Mouse (Mus musculus): Measurements from ENCODE around the gene Hrct1.
A peak's percentile ranks its signal among the peaks of the same experiment; 100 is the strongest.

Gene Hrct1

DNA sequence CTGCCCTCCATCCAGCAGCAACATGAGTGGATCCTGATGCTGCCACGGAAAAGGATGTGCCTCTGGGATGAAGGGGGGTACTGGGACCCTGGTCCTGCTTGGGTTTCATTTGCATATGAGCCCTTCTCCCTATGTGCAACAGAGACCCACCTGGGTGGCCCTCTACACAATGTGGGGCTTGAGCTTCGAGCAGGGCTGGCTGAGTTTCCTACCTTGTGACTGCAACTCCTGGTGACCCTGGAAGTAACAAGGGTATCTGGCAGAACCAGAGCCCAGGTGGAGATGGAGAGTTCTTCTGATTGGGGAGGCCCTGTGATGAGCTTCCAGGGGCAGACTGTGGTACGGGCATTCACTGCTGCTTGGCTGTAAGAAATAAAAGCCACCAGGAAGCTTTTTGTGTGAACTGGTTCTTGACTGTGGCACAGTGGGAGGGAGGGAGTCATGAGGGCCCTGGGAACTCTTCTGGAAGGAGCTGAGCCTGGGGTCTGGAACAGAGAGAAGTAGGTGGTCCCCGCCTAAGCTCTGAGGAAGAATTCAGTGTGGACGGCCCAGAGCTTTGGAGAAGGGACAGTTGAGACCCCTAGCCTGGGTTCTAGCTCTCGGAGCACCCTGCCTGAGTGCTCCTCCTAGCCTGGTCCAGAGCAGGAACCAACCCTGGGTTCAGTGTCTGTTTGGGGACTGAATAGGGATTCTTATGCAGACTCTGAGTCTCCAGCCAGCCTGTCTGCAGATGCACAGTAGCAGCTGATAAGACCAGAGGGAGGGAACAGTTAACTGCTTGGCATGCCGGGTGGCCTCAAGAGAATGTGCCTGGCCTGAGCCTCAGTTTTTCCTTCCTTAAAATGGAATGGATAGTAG, 959 bp downstream of the Hrct1 start:
- DNase-seq (ENCODE audit: low read depth, low spot score): no peak

DNA sequence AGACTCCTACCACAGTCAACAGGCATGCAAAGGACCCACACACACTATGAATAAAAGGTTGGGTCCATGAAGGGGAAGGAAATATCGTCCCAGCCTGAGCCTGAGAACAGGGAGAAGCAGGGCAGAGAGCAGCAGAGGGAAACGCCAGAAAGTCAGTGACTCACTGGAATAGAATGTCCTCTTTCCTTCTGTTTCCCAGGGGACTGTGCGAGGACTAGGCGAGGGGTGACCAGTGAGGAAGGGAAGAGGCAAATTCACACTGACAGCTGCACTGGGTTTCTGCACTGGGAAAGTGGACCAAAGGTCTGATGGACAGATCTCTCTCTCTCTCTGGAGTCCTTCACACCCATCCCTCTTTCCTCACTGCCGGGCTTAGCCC, 1.6 kb downstream of the Hrct1 start:
- peak; percentile 95 for DNase-seq (ENCODE audit: low read depth, low spot score)

DNA sequence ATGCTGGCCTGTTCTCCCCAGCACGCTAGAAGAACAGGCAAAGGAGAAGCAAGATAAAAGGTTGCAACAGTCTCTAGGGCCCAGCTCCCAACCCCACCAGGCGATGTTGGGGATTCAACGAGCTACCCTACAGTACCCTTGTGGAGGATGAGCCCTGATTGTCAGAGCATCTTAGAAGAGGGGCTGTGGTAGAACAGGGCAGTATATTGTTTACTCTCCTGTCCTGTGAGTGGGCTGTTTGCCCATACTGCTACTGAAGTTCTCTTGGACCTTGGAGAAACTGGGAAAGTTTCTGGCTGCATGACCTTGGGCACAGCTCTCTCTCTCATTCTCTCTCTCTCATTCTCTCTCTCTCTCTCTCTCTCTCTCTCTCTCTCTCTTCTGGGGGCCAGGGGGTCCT, 2.1 kb downstream of the Hrct1 start:
- DNase-seq (ENCODE audit: low read depth, low spot score): peak; percentile 65

DNA sequence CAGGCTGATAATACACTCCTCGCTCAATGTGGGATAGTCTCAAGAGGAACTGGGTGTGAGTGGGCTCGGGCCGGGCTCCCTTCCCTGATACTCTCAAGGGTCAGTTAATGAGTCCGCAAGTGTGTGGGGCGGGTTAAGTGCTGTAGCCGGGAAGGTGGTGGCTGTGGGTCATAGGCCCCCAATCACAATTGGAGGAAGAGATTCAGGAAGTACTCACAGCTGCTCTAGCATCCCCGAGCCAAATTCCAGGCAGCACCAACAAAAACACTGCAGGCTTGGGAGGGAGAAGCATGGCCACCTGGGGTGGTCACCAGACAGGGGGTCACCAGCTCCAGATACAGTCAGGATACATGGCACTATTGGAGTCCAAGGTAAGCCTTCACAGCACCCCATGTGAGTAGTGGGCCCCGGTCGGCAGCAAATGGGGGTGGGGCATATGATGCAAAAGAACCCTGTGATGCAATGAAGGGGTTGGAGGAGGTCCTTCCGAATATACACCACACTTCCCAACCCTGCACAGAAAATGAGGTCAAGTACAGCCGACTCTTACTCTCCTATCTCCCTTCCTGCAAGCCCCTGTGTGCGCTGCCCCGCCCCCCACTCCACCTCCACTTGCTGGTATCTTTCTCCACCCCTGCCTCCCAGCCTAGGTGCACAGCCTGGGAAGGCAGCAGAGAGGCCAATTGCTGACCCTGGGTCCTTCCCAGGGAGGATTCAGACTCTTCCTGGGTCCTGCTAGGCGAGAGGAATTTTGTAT, 3.0 kb downstream of the Hrct1 start, which contains the start of gene Spaar:
Gene Spaar, plus strand, starts transcription at position 241 of the 757 bp plus-strand sequence.
- DNase-seq (ENCODE audit: low read depth, low spot score): no peak

DNA sequence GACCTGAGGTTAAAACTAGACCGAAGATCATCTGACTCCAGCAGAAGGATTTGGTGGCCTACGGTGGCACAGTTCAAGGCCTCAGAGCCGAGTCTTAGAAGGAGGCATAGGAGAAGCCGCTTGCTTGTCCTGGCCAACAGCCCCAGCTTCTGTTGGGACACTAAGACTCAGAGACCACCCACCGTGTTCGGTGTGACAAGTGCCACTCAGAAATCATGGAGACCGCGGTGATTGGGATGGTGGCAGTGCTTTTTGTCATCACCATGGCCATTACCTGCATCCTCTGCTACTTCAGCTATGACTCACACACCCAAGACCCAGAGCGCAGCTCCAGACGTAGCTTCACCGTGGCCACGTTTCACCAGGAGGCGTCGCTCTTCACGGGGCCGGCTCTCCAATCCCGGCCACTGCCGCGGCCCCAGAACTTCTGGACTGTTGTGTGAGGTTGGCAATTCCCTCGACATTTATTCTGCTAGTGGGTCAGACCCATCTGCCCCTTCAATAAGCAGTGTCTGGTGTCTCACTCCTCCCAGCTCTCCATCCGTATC, 3.8 kb downstream of the Hrct1 start:
- DNase-seq (ENCODE audit: low read depth, low spot score): no peak

DNA sequence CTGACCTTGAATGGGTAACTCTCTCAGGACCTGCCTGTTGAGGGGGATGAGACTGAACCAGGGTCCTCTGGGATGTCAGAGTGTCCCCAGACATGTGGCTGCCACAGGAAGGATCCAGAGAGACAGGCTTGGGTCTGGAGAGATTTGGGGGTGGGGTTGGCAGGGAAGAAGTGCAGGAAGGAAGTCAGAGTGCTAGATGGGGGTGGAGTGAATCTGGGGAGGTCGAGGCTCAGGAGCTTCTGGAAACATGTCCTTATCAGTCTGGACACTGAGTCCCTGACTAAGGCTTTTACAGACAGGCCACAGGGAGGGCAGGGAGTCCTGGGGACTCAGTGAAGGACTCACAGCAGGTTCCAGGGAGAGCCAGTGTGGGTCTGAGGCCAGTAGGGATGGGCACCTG, 5.2 kb downstream of the Hrct1 start:
- DNase-seq (ENCODE audit: low read depth, low spot score): no peak

DNA sequence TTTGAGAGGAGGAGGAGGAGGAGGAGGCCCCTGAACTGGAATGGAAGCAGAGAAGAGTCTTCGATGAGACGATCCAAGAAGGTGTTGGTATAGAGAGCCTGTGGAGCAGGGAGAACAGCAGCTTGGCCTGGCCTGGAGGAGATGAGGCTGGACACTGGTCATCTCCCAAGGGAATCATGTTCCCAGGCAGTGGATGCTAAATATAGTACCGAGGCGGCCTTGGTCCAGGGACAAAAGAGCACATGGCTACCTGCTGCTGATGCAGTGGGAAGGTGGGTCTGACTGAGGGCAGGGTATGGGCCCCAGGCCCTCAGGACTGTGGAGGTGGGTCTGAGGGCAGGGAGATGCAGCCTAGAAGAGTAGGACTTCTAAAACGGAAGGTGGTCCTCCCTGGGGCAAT, 6.2 kb downstream of the Hrct1 start:
- DNase-seq (ENCODE audit: low read depth, low spot score): no peak

DNA sequence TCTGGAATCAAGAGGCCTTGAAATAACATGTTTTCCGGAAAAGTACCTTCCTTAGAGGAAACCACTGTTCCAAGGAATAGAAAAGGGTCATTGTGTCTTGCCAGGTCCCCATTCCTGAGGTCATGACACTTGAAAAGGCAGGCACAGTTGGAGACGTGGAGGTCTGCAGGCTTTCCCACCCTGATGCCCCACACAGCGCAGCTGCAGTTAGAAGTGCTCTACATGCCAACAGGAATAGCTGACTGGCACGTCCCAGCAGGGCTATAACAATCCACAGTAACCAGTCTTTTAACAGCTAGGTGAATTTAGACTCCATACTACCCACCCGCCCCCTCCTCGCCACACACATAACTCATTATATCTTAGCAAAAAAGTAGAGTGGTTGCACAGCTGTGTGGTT, 10.2 kb downstream of the Hrct1 start:
- no peak for DNase-seq (ENCODE audit: low read depth, low spot score)

DNA sequence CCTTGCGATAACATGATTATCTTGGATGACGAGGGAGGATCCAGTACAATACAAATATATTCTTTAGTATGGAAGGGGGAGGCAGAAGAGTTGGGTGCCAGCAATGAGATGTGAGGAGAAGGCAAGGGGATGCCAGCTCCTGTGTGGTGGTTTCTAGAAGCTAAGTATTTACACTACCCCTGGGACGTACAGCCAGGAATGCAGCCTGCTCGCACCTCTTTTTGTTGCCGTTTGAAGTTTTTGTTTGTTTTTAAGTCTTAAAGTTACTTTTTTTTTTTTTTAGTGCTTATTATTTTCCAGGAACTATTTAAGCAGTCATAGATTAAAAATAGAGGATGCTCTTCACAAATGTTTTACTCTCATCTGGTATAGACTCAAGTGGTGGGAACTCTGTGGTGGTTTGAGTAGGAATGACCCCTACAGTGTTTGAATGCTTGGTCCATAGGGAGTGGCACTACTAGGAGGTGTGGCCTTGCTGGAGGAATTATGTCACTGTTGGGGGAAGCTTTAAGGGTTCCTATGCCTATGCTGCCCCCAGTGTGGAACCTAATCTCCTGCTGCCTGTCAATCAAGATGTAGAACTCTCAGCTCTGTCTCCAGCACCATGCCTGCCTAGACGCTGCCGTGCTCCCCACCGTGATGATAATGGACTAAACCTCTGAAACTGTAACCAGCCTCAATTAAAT, 12.1 kb downstream of the Hrct1 start:
- DNase-seq (ENCODE audit: low read depth, low spot score): no peak

DNA sequence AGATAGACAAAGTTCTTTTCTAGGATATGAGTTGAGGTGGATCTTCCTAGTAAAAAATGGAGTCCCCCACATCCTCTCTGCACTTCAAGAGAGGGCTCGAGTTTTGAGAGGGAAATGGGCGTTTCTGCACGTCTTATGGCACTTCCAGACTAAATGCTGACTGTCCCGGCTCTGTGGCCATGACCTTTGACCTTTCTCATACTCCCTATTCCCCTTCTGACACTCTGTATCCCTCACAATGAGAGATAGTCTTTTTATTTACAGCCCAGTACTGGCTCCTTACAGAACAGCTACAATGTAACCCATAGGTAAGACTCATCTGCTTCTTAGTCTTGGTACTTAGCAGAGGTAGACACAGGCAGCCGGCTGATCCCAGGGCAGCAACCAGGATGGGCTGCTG, 14.5 kb downstream of the Hrct1 start:
- no peak for DNase-seq (ENCODE audit: low read depth, low spot score)

DNA sequence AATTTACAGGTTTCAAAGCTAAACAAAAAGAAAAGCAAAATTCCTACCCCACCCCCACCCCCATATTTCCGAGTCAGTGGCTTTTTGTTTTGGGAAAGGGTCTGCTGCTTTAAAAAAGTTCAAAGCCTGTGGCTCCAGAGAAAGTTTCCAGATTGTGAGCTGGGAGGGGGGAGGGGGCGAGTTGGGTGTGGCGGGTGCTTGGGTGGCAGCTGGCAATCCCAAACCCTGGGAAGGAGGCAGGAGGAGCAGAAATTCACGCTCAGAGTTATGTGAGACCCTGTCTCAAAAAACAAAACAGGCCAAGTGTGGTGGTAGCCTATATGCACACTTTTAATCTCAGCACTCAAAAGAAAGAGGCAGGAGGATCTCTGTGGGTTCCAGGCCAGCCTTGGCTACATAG, 15.6 kb downstream of the Hrct1 start:
- DNase-seq (ENCODE audit: low read depth, low spot score): no peak

DNA sequence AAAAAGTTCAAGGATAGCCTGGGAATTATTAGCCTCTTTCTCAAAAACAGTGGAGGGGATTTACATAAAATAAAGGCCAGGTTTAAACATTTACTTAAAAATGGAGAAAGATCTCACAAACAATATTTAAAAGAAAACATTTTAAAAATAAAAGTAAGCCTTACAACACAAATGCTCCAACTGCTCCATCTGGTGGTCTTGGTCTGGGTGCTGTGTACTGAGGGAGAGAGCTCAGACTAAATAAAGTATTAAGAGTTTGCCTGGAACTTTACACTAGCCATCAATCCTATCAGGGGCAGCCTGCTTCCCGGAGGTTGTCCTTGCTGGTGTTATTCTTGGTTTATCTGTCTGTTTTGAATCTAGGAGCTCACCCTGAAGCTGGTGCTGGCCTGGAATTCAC, 16.1 kb downstream of the Hrct1 start:
- peak; percentile 59 for DNase-seq (ENCODE audit: low read depth, low spot score)

DNA sequence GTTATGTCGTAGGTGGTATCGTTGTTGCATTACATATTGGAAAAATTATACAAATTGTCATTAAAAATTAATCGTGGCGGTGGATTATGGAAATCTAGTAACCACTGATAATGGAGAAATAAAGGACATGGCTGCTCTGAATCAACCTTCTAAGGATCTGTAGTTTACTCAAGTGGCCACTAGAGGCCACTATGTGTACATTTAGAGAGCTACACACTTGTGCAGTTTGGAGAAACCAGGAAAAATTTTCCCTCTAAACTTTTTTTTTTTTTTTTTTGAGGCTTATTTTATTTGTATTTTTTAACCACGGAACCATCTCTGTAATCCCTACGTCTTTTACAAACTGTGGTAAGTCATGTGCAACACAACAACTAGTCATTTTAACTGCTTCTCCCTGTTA, 18.2 kb downstream of the Hrct1 start:
- DNase-seq (ENCODE audit: low read depth, low spot score): peak; percentile 75

DNA sequence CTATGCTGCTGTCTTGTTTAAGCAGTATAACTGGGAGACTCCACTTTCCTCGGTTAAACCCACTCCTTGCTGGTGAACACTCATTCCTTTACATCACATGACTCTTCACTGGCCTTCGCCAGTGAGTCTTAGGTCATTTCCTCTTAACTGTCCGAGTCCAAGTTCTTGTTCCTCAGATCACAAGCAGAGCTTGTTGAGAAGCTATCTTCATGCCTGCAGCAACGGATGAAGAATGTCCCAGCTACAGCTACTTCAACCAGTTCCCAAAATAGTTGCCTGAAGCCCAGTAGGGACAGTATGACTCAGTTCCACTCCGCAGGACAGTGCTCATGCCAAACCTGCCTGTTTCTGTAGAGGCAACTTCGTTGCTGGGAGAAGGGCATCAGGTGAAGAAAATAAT, 30.2 kb downstream of the Hrct1 start:
- peak; percentile 29 for DNase-seq (ENCODE audit: low read depth, low spot score)

DNA sequence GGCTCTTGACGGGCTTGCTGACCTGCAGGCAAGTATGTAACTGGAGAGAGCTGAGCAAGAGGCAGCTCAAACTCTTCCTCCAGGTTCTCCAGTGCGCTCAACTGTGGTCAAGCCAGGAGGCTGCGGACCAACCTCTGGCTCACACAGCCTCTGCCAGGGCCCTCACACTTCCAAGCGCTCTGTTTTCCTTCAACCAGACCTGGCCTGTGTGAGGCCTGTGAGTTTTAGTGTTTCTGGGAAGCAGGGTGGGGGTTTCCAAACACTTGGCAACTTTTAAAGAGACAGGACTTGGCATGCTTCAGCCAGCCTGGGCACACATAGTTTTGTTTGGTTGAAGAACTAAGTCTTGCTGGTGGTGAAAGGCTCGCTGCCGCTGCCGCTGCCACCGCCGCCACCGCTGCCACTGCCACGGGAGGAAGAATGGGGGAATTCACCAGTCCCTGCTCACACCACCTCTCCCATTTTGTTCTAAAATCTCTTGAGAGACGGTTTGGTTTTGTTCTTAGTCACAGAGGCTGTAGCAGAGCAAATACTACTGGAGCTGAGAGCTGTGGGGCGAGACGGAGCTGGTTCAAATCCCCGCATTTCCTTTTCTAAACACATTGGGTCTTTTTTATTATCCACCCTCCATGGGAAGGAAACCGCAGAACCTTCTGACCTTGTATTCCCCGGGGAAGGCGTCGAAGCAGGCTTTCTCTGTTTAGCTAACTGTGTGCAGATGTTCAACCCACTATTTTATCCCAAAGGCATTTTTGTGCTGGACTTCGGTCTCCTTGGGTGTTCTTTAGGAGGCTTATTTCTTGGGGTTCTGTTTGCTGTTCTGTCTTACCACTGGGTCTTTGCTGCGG, 32.8 kb downstream of the Hrct1 start:
- no peak for DNase-seq (ENCODE audit: low read depth, low spot score)

DNA sequence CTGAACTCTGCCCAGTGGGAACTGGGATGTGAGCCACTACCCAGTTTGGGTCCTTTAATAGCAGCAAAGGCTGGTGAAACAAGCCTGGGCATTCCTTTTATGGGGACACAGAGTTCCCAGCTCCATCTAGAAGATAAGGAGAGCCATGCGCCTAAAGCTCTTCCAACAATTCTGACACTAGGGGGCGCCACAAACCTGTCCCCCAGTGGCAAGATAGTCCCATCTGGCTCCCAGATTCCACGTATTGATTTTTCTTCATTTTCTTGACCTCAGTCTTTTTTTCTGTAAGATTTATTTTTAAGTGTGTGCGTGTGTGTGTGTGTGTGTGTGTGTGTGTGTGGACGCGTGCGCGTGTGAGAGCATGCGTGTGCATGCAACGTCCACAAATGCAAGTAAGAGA, 33.5 kb downstream of the Hrct1 start:
- DNase-seq (ENCODE audit: low read depth, low spot score): peak; percentile 50

DNA sequence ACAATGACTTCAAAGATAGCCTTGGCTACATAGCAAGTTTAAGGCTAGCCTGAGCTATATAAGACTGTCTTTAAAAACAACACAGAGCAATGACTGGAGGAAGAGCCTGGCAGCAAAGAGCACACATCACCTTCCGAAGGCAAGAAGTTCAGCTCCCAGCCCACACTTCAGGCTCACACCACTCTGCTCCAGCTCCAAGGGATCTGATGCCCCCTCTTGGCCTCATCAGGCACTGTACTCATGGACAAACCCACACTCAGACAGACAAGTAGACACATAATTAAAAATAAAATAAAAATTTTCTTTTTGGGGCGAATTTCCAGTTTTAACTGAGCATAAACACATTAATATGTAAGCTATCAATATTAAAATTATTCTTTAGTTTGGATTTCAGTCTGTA, 34.3 kb downstream of the Hrct1 start:
- no peak for DNase-seq (ENCODE audit: low read depth, low spot score)

DNA sequence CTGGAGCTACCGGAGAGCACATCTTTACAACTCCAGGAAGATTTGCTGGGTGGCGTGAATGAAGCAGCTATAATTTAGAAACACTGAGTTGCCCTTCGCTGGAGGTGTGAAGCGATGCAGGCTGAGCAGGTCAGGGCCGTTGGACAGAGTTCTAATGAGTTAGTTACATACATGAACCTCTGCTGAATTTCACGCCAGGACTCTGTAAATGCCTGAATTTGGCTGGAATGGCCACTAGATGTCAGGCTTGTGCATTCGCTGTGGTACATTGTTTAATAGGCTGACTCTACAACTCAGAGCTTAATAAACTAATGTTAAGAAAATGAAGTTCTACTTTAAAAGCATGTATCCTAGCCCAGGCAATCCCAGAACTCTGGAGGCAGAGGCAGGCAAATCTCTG, 36.4 kb downstream of the Hrct1 start:
- DNase-seq (ENCODE audit: low read depth, low spot score): peak; percentile 83

DNA sequence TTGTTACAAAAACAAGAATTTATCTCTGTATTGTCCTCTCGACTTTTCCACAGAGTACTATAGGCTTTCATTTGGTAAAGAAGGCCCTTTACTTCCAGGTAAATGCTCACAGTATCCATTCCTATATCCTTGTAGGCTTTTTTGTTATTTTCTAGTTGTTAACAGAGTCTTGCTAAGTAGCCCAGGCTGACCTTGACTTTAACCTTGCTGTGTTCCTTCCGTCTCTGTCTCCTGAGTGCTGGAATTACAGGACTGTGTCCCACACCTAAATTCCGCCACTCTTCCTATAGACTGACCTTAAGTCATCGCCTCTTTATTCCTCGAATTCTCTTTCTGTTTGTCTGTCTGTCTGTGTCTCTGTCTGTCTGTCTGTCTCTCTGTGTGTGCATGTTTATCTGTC, 41.4 kb downstream of the Hrct1 start:
- no peak for DNase-seq (ENCODE audit: low read depth, low spot score)

DNA sequence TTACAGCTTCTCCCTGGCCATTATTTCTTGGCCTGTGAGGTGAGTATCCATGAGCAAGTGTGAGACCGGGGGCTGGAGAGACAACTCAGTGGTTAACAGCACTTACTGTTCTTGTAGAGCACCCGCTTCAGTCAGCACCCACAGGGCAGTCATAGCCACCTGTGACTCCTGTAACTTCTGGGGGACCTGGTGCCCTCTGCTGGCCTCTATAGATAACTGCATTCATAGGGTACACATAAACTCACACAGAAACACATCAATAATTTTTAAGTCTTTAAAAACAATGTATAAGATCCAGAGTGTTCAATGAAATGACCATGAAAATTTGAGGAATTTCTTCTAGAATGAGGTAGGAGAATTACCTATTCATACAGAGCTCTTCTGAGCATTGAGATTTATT, 42.4 kb downstream of the Hrct1 start:
- DNase-seq (ENCODE audit: low read depth, low spot score): no peak

DNA sequence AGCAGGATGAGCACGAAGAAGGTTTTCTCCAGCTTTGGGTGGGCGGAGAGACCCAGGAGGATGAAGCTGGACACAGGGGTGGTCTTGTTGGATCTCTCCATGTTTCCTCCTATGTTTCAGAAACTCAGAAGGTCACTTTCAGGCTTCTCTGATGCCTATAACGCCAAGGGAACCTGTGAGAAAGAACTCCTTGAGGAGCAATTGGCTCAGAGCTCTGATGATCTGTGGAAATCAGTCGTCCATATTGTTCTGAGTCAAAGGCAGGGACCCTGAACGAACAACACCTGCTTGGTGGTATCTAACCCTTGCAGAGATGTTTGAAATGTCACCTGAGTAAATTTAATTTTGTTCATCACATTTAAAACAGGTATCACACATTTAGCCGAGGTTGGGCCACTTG, 43.9 kb downstream of the Hrct1 start, which contains the start of gene Olfr159:
Gene Olfr159, minus strand, starts transcription at position 101 of the 400 bp plus-strand sequence.
- DNase-seq (ENCODE audit: low read depth, low spot score): no peak

All from 3T3-L1 (cell line).